Mouse (Mus musculus) kidney, postnatal 0 days (tissue): Measurements from ENCODE around the gene Ankmy2. TPM values are rescaled to one million over a fixed set of nuclear protein-coding genes. Genes with fewer than 3 reads are reported as not detected.
A peak's percentile ranks its signal among the peaks of the same experiment; 100 is the strongest.

ENCODE experiments used
- ATAC-seq: fragments of 200-750 bp; cut with Nextera tagmentation; replicated peaks from 2 replicates; pipeline ENCODE4 v1.8.0; 2017; ENCODE audit warnings: low read depth, moderate number of reproducible peaks, moderate TSS enrichment, moderate library complexity; ENCODE audit not compliant: low FRiP score
- DNase-seq: peaks from one replicate; pipeline ENCODE4 v3.0.0-alpha.2; 2016; ENCODE audit warnings: low spot score
- H3K27ac ChIP-seq: fragments of 300-500 bp; sonication (generic); 2 replicates; pipeline ENCODE4 v1.5.1; 2014; ENCODE audit warnings: mild to moderate bottlenecking
- H3K27me3 ChIP-seq: fragments of 300-500 bp; sonication (generic); 2 replicates; pipeline ENCODE4 v1.6.1; 2014; ENCODE audit warnings: low read length, mixed read lengths; ENCODE audit not compliant: insufficient read depth
- H3K36me3 ChIP-seq: fragments of 300-500 bp; sonication (generic); 2 replicates; pipeline ENCODE4 v1.6.1; 2014; ENCODE audit warnings: low read length, mixed read lengths; ENCODE audit not compliant: insufficient read depth
- H3K4me1 ChIP-seq: fragments of 300-500 bp; sonication (generic); replicated peaks from 2 replicates; pipeline ENCODE4 v1.6.1; 2014; ENCODE audit warnings: antibody characterized with exemption, low read length, mixed read lengths; ENCODE audit not compliant: insufficient read depth
- H3K4me2 ChIP-seq: fragments of 300-500 bp; sonication (generic); 2 replicates; pipeline ENCODE4 v1.6.1; 2014; ENCODE audit warnings: mild to moderate bottlenecking, low read length, moderate library complexity, mixed read lengths
- H3K4me3 ChIP-seq: fragments of 300-500 bp; sonication (generic); replicated peaks from 2 replicates; pipeline ENCODE4 v1.5.1; 2014; ENCODE audit warnings: low read depth, low read length
- H3K9ac ChIP-seq: fragments of 300-500 bp; sonication (generic); 2 replicates; pipeline ENCODE4 v1.6.1; 2014; ENCODE audit warnings: low read depth, low read length
- H3K9me3 ChIP-seq: fragments of 300-500 bp; sonication (generic); replicated peaks from 2 replicates; pipeline ENCODE4 v1.6.1; 2016; ENCODE audit warnings: low read length, inconsistent platforms, mixed read lengths
- CTCF ChIP-seq: IDR thresholded peaks from 2 replicates; pipeline ENCODE4 v1.5.1; 2016; ENCODE audit warnings: antibody characterized with exemption, low read depth, mild to moderate bottlenecking, moderate library complexity
- WGBS: fragments of 180-500 bp; shearing (Covaris S2); extraction: QIAGEN DNeasy Blood & Tissue Kit; methylation state at CpG from one replicate; pipeline ENCODE4 v1.1.7; 2014; 5-methylcytosine and 5-hydroxymethylcytosine counted together
- polyA plus RNA-seq: library from polyadenylated mRNA; unstranded; fragments of >200 nt; fragmentation: Nextera tagmentation; extraction: Ambion mirVana; gene quantifications from 2 replicates; pipeline ENCODE4 v1.2.1, GENCODE M21; 2015

The Ankmy2 gene
- polyA plus RNA-seq, 1 experiment from 2014 or later = 35.4 TPM

- no peak for ATAC-seq
- no peak for TF ChIP-seq CTCF
- no peak overlapping the region for H3K27ac ChIP-seq
- no peaks in the 10 kb centered on the region for H3K9me3 ChIP-seq
- WGBS = 60% methylated on average over 4 of the region's 4 CpGs
- H3K27me3 ChIP-seq = no peaks in the 10 kb centered on the region
- no peaks in the 10 kb centered on the region for H3K36me3 ChIP-seq
- no peak overlapping the region for H3K9ac ChIP-seq
- DNase-seq = no peak
- H3K4me1 ChIP-seq = no peaks in the 10 kb centered on the region
- no peak overlapping the region for H3K4me2 ChIP-seq
- H3K4me3 ChIP-seq = no peak overlapping the region
These were observed 59.3 kb downstream of the Ankmy2 start for GRCm38 (mm10) chr12:36216230-36216629.

DNA sequence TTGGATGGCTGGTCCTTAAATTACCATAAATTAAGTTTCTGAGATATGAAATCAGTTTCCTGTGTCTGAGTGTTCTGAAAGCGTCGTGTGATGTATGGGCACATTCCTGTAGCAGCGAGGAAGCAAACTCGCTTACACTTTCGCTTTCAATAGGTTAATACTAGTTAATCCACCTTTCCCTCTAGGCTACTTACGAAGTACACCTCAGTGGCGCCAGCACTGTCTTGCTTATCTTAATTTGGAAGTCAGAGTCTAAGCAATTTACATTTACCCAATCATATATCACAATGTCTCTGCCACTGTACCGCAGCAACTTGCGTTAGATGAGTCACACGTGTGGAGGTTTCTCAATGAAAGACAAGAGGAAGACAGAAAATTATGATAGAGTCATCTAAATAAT, 60.0 kb downstream of the Ankmy2 start:
- H3K36me3 ChIP-seq = no peaks in the 10 kb centered on the region
- H3K27ac ChIP-seq = no peak overlapping the region
- H3K9me3 ChIP-seq = no peaks in the 10 kb centered on the region
- peak; percentile 19 for DNase-seq
- H3K4me3 ChIP-seq = 0 out of 2 replicates have a peak overlapping the region, but pooled peaks have one; percentile 18
- no peaks in the 10 kb centered on the region for H3K27me3 ChIP-seq
- peak overlapping the region; percentile 39 for H3K4me2 ChIP-seq
- H3K9ac ChIP-seq = no peak overlapping the region
- H3K4me1 ChIP-seq = no peaks in the 10 kb centered on the region
- no peak for ATAC-seq
- TF ChIP-seq CTCF = no peak
- 54% methylated on average over 10 of the region's 10 CpGs for WGBS

DNA sequence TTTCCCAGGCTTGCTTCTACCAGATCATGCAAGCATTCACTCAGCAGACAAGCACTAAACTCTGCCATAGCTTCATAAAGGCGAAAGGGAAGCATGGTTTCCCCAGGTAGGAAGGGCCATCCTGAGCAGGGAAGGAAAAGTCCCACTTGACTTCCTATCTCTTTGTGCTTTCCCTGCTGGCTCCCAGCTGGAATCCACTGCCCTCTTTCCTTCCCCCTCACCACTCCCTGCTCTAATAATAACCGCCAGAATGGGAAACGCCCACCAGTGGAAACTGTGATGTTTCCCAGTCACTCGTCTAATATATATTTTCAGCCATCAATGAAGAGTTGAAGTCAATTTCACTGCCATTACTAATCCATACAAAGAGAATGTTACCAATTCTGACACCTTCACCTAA, 67.5 kb downstream of the Ankmy2 start:
- no peak for DNase-seq
- Histone ChIP-seq H3K9me3 (no peaks in the 10 kb centered on the region), H3K4me2 (no peak overlapping the region), H3K36me3 (no peaks in the 10 kb centered on the region), H3K9ac (no peak overlapping the region), H3K4me3 (no peak overlapping the region), H3K4me1 (no peaks in the 10 kb centered on the region), H3K27me3 (no peaks in the 10 kb centered on the region), H3K27ac (no peak overlapping the region)
- TF ChIP-seq CTCF = no peak
- no peak for ATAC-seq
- 59% methylated on average over 4 of the region's 4 CpGs for WGBS

DNA sequence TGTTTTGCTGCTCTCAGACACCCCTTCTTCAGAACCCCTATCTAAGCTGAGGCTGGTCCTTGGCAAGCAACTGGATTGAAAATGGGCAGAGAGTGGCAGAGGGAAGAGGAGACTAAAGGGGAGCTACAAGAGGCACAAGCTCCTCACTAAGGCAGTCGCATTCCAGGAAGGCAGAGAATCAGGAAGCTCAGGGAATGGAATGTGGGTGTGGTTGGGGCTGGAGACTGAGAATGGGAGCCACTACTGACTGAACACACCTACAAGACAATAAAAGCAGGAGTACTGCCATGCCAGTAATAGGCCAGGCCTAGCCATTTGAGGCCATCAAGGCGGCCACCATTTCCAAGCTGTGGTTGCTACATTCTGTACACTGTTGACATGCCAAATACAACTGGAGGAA, 74.5 kb downstream of the Ankmy2 start:
- Histone ChIP-seq H3K4me3 (no peak overlapping the region), H3K27me3 (no peaks in the 10 kb centered on the region), H3K9ac (no peak overlapping the region), H3K4me1 (no peaks in the 10 kb centered on the region), H3K4me2 (no peak overlapping the region), H3K27ac (no peak overlapping the region), H3K36me3 (no peaks in the 10 kb centered on the region), H3K9me3 (no peaks in the 10 kb centered on the region)
- no peak for TF ChIP-seq CTCF
- 83% methylated on average over 2 of the region's 2 CpGs for WGBS
- DNase-seq (no peak), ATAC-seq (no peak)

GRCm38 (mm10) chr12:36241171-36241570, 84.3 kb downstream of the Ankmy2 start:
- Histone ChIP-seq H3K36me3 (no peaks in the 10 kb centered on the region), H3K9ac (no peak overlapping the region), H3K4me2 (no peak overlapping the region), H3K9me3 (no peaks in the 10 kb centered on the region), H3K27ac (no peak overlapping the region), H3K27me3 (no peaks in the 10 kb centered on the region), H3K4me1 (no peaks in the 10 kb centered on the region), H3K4me3 (no peak overlapping the region)
- WGBS = 81% methylated on average over 3 of the region's 3 CpGs
- TF ChIP-seq CTCF = no peak
- DNase-seq (no peak), ATAC-seq (no peak)

Other genes with a start within 250 kb of the Ankmy2 start
- gene Agr3, start 231.5 kb upstream of the Ankmy2 start, polyA plus RNA-seq = not detected in 2 replicates
- gene Agr2, start 164.2 kb upstream of the Ankmy2 start, polyA plus RNA-seq = 3.2 and 3.6 TPM in 2 replicates
- 124 and 138 TPM in 2 replicates for gene Tspan13, start 114.6 kb upstream of the Ankmy2 start, polyA plus RNA-seq
- gene Bzw2, start 966 bp downstream of the Ankmy2 start, polyA plus RNA-seq = 157 and 163 TPM in 2 replicates
- gene Lrrc72, start 96.3 kb downstream of the Ankmy2 start, polyA plus RNA-seq = not detected in 2 replicates
- 377 and 382 TPM in 2 replicates for gene Sostdc1, start 157.0 kb downstream of the Ankmy2 start, polyA plus RNA-seq
- 21.4 and 21.7 TPM in 2 replicates for gene Ispd, start 224.3 kb downstream of the Ankmy2 start, polyA plus RNA-seq
- 5.1 and 6.1 TPM in 2 replicates for gene D630036H23Rik, start 225.1 kb downstream of the Ankmy2 start, polyA plus RNA-seq